Mouse (Mus musculus): Measurements from ENCODE around the gene Glrx2. TPM values are rescaled to one million over a fixed set of nuclear protein-coding genes. Genes with fewer than 3 reads are reported as not detected.

The Glrx2 gene
- polyA plus RNA-seq, 1 experiment from 2014 or later, result 82.5 TPM

- Histone ChIP-seq H3K4me3 (no peak overlapping the region), H3K36me3 (no peaks in the 10 kb centered on the region), H3K4me2 (no peak overlapping the region), H3K27ac (no peak overlapping the region), H3K9ac (no peak overlapping the region), H3K27me3 (replicated peaks) (no peaks in the 10 kb centered on the region), H3K9me3 (replicated peaks) (no peaks in the 10 kb centered on the region), H3K4me1 (peaks cover 19% of the 10 kb centered on the region)
- peak; percentile 84 for ATAC-seq
- 38% methylated on average over 5 of the region's 5 CpGs for WGBS (ENCODE audit: insufficient replicate concordance)
Observed at GRCm38 (mm10) chr1:143724456-143725064, 8.4 kb downstream of the Glrx2 start.

GRCm38 (mm10) chr1:143727701-143728445, 11.7 kb downstream of the Glrx2 start:
- Histone ChIP-seq H3K27ac (no peak overlapping the region), H3K27me3 (replicated peaks) (no peaks in the 10 kb centered on the region), H3K9ac (no peak overlapping the region), H3K36me3 (no peaks in the 10 kb centered on the region), H3K9me3 (replicated peaks) (no peaks in the 10 kb centered on the region), H3K4me1 (peaks cover 19% of the 10 kb centered on the region), H3K4me2 (no peak overlapping the region), H3K4me3 (no peak overlapping the region)
- ATAC-seq, result no peak
- 51% methylated on average over 9 of the region's 9 CpGs for WGBS (ENCODE audit: insufficient replicate concordance)

- 47% methylated on average over 2 of the region's 2 CpGs for WGBS (ENCODE audit: insufficient replicate concordance)
- H3K9me3 ChIP-seq (replicated peaks), result no peaks in the 10 kb centered on the region
- H3K27me3 ChIP-seq (replicated peaks), result no peaks in the 10 kb centered on the region
- H3K36me3 ChIP-seq, result no peaks in the 10 kb centered on the region
- 0 out of 2 replicates have a peak, but pooled peaks have one; percentile 54 for ATAC-seq
- no peak overlapping the region for H3K4me2 ChIP-seq
- 0 out of 2 replicates have a peak, but pooled peaks cover 3% of the 10 kb centered on the region for H3K4me1 ChIP-seq
- no peak overlapping the region for H3K4me3 ChIP-seq
- H3K9ac ChIP-seq, result no peak overlapping the region
- H3K27ac ChIP-seq, result no peak overlapping the region
Observed at GRCm38 (mm10) chr1:143730899-143731298, 14.8 kb downstream of the Glrx2 start.

DNA sequence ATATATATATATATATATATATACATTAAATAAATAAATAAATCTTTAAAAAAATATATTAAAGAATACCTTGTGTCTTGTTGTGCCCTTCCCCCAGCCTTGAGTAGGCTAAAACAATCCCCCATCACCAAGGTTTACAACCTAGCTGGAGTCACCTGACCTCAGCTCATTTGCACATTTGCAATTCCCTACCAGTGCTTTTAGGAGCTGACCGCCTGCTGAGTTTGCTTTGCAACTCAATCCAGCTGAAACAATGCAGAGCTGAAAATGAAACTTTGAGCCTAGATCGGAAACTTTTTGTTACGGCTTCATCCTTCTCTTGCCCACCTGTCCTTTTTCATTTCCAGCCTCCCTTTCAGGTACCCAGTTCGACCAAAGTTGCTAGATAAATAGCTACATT, 15.6 kb downstream of the Glrx2 start:
- H3K27me3 ChIP-seq (replicated peaks), result no peaks in the 10 kb centered on the region
- no peak overlapping the region for H3K4me2 ChIP-seq
- 52% methylated on average over 4 of the region's 4 CpGs for WGBS (ENCODE audit: insufficient replicate concordance)
- no peaks in the 10 kb centered on the region for H3K9me3 ChIP-seq (replicated peaks)
- no peak overlapping the region for H3K27ac ChIP-seq
- H3K36me3 ChIP-seq, result no peaks in the 10 kb centered on the region
- ATAC-seq, result no peak
- H3K4me1 ChIP-seq, result 0 out of 2 replicates have a peak, but pooled peaks cover 3% of the 10 kb centered on the region
- H3K9ac ChIP-seq, result no peak overlapping the region
- H3K4me3 ChIP-seq, result no peak overlapping the region

DNA sequence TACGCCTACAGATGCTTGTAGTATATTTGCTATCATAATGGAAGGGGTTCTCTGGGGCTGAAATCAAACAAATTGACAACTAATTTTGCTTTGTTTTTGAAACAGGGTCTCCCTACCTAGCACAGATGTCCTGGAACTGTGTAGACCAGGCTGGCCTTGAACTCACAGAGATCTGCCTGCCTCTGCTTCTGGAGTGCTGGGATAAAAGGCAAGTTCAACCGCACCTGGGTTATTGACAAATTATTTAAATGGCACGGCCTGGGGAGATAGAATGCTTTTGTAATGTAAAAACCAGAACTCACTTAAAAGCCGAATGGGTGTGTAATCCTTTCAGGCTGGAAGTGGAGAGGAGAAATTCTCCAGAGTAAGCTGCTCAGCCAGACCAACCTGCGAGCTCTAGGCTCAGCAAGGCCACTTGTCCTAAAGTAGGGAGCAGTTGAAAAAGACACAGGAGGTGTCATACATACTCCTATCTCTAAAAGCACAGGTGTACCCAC, 17.8 kb downstream of the Glrx2 start:
- no peaks in the 10 kb centered on the region for H3K27me3 ChIP-seq (replicated peaks)
- H3K36me3 ChIP-seq, result no peaks in the 10 kb centered on the region
- H3K4me3 ChIP-seq, result no peak overlapping the region
- H3K9ac ChIP-seq, result no peak overlapping the region
- WGBS (ENCODE audit: insufficient replicate concordance), result 66% methylated on average over 5 of the region's 5 CpGs
- H3K4me2 ChIP-seq, result no peak overlapping the region
- ATAC-seq, result no peak
- H3K4me1 ChIP-seq, result peaks cover 8% of the 10 kb centered on the region
- H3K27ac ChIP-seq, result no peak overlapping the region
- no peaks in the 10 kb centered on the region for H3K9me3 ChIP-seq (replicated peaks)

GRCm38 (mm10) chr1:143738811-143739210, 22.7 kb downstream of the Glrx2 start:
- peak overlapping the region; percentile 92 for H3K27ac ChIP-seq
- WGBS (ENCODE audit: insufficient replicate concordance), result 22% methylated on average over 10 of the region's 11 CpGs
- peak overlapping the region; percentile 88 for H3K4me2 ChIP-seq
- H3K9me3 ChIP-seq (replicated peaks), result no peaks in the 10 kb centered on the region
- H3K9ac ChIP-seq, result peak overlapping the region; percentile 87
- H3K4me3 ChIP-seq, result peak overlapping the region; percentile 82
- no peaks in the 10 kb centered on the region for H3K27me3 ChIP-seq (replicated peaks)
- peaks cover 16% of the 10 kb centered on the region for H3K36me3 ChIP-seq
- peaks cover 23% of the 10 kb centered on the region for H3K4me1 ChIP-seq
- no peak for ATAC-seq

GRCm38 (mm10) chr1:143739361-143740350, 23.5 kb downstream of the Glrx2 start:
- under 1% methylated on average over 66 of the region's 71 CpGs for WGBS (ENCODE audit: insufficient replicate concordance)
- peak; percentile 93 for ATAC-seq
- peaks cover 20% of the 10 kb centered on the region for H3K36me3 ChIP-seq

DNA sequence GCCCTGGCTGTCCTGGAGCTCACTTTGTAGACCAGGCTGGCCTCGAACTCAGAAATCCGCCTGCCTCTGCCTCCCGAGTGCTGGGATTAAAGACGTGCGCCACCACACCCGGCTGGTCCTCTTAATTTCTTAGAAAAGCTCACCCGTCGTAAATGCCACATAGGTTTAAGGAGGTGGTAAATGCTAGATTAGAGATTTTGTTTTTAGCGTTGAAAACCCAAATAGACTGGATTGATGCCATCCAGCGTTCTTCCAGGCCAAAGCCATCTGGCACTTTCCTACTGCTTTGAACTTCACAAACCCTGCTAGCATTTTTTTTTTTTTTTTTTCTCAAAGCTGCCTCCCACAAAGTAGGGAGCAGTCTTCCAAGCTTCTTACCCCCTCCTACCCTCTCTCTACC, 24.4 kb downstream of the Glrx2 start:
- peak overlapping the region; percentile 82 for H3K4me3 ChIP-seq
- ATAC-seq, result no peak
- peaks cover 30% of the 10 kb centered on the region for H3K4me1 ChIP-seq
- H3K27me3 ChIP-seq (replicated peaks), result no peaks in the 10 kb centered on the region
- H3K27ac ChIP-seq, result 0 out of 2 replicates have a peak overlapping the region, but pooled peaks have one; percentile 92
- no peaks in the 10 kb centered on the region for H3K9me3 ChIP-seq (replicated peaks)
- H3K4me2 ChIP-seq, result peak overlapping the region; percentile 88
- H3K9ac ChIP-seq, result no peak overlapping the region
- 80% methylated on average over 10 of the region's 10 CpGs for WGBS (ENCODE audit: insufficient replicate concordance)
- H3K36me3 ChIP-seq, result peaks cover 27% of the 10 kb centered on the region

More at GRCm38 (mm10) chr1:143739361-143740350, 23.5 kb downstream of the Glrx2 start:
- Histone ChIP-seq H3K4me1 (peaks cover 30% of the 10 kb centered on the region), H3K9me3 (replicated peaks) (no peaks in the 10 kb centered on the region), H3K9ac (peak overlapping the region; percentile 87), H3K4me2 (peak overlapping the region; percentile 88), H3K4me3 (peak overlapping the region; percentile 82), H3K27ac (peak overlapping the region; percentile 92), H3K27me3 (replicated peaks) (no peaks in the 10 kb centered on the region)

GRCm38 (mm10) chr1:143741331-143741730, 25.2 kb downstream of the Glrx2 start:
- ATAC-seq, result no peak
- H3K27me3 ChIP-seq (replicated peaks), result no peaks in the 10 kb centered on the region
- H3K27ac ChIP-seq, result no peak overlapping the region
- 54% methylated on average over 5 of the region's 5 CpGs for WGBS (ENCODE audit: insufficient replicate concordance)
- peaks cover 31% of the 10 kb centered on the region for H3K36me3 ChIP-seq
- no peak overlapping the region for H3K9ac ChIP-seq
- H3K9me3 ChIP-seq (replicated peaks), result no peaks in the 10 kb centered on the region
- no peak overlapping the region for H3K4me3 ChIP-seq
- H3K4me1 ChIP-seq, result peaks cover 30% of the 10 kb centered on the region
- H3K4me2 ChIP-seq, result no peak overlapping the region

GRCm38 (mm10) chr1:143742186-143742585, 26.0 kb downstream of the Glrx2 start:
- Histone ChIP-seq H3K4me3 (no peak overlapping the region), H3K27ac (no peak overlapping the region), H3K27me3 (replicated peaks) (no peaks in the 10 kb centered on the region), H3K4me1 (peaks cover 30% of the 10 kb centered on the region), H3K4me2 (no peak overlapping the region), H3K9ac (no peak overlapping the region), H3K9me3 (replicated peaks) (no peaks in the 10 kb centered on the region), H3K36me3 (peaks cover 37% of the 10 kb centered on the region)
- 86% methylated on average over 6 of the region's 6 CpGs for WGBS (ENCODE audit: insufficient replicate concordance)
- no peak for ATAC-seq

- ATAC-seq, result no peak
- Histone ChIP-seq H3K36me3 (peaks cover 50% of the 10 kb centered on the region), H3K9ac (no peak overlapping the region), H3K27me3 (replicated peaks) (no peaks in the 10 kb centered on the region), H3K4me1 (peaks cover 11% of the 10 kb centered on the region), H3K4me3 (no peak overlapping the region), H3K4me2 (no peak overlapping the region), H3K9me3 (replicated peaks) (no peaks in the 10 kb centered on the region), H3K27ac (no peak overlapping the region)
- WGBS (ENCODE audit: insufficient replicate concordance), result 84% methylated on average over 10 of the region's 10 CpGs
Observed at GRCm38 (mm10) chr1:143745871-143746270, 29.7 kb downstream of the Glrx2 start.
